19 mouse cellular contexts compared by ENCODE assay signal in the genomic region with DNA sequence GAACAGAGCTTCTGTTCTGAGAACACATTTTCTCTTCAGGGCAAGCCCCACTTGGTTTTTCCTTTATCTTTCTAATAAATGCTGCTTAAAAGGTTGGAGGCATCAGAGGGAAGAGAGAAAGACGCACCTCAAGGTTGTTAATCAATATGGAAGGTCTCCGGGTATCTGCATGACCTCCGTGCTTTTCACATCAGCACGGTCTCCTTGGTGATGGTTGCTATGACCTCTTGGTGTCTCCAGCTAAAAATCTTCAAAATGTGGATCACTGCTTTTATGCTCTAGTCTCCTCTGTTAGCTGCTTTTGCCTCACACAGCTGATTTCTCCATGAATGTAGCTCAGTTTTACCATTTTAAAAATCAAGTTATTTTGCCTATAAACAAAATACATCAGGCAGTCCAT. TPM values are rescaled to one million over a fixed set of nuclear protein-coding genes. Genes with fewer than 3 reads are reported as not detected.
DNase-seq lines count a peak whose midpoint lies in the region; ATAC-seq and TF ChIP-seq lines count a peak whose summit lies in the region.
"Had no signal": no experiment of that assay in that cellular context is flagged by ENCODE, and none has a peak within 500 bp of the region (broad histone marks: within the 10 kb centered on the region; RNA-seq: fewer than 3 reads in every experiment).

No protein-coding gene starts in this region.

- no peaks in the 10 kb centered on the region for H3K36me3 ChIP-seq in forebrain, postnatal 0 days (ENCODE audit: insufficient read depth)
- no peaks in the 10 kb centered on the region for H3K36me3 ChIP-seq in forebrain, embryonic 14.5 days (ENCODE audit: control insufficient read depth, insufficient read depth, low read length)
- no peaks in the 10 kb centered on the region for H3K36me3 ChIP-seq in hindbrain, embryonic 12.5 days
- H3K36me3 ChIP-seq in midbrain, embryonic 11.5 days (ENCODE audit: control insufficient read depth, insufficient read depth, low read length) = no peaks in the 10 kb centered on the region
- no peaks in the 10 kb centered on the region for H3K36me3 ChIP-seq in neural tube, embryonic 13.5 days
- H3K36me3 ChIP-seq: embryonic facial prominence, embryonic 10.5 days; heart, embryonic 15.5 days; limb, embryonic 15.5 days had no signal

- H3K27ac ChIP-seq in forebrain, postnatal 0 days (ENCODE audit: low read depth, low read length) = no peak overlapping the region
- no peak overlapping the region for H3K27ac ChIP-seq in forebrain, embryonic 14.5 days (ENCODE audit: low read depth, low read length)
- peak overlapping the region; percentile 23; the same call in 1 of the 2 replicates for H3K27ac ChIP-seq in hindbrain, embryonic 12.5 days
- H3K27ac ChIP-seq in midbrain, embryonic 11.5 days (ENCODE audit: low read depth, low read length) = peak overlapping the region; percentile 46
- H3K27ac ChIP-seq in neural tube, embryonic 13.5 days (replicated peaks) = peak overlapping the region; percentile 49; the same call in 1 of the 2 replicates
- H3K27ac ChIP-seq: embryonic facial prominence, embryonic 10.5 days; heart, adult 2 months; heart, embryonic 15.5 days; limb, embryonic 15.5 days had no signal

- no peak overlapping the region for H3K4me2 ChIP-seq in forebrain, postnatal 0 days (ENCODE audit: low read depth)
- H3K4me2 ChIP-seq in forebrain, embryonic 14.5 days (ENCODE audit: low read length) = no peak overlapping the region
- no peak overlapping the region for H3K4me2 ChIP-seq in hindbrain, embryonic 12.5 days (replicated peaks)
- H3K4me2 ChIP-seq in midbrain, embryonic 11.5 days = peak overlapping the region; percentile 9; the same call in 1 of the 2 replicates
- no peak overlapping the region for H3K4me2 ChIP-seq in neural tube, embryonic 13.5 days
- H3K4me2 ChIP-seq: heart, embryonic 15.5 days; limb, embryonic 15.5 days had no signal

- H3K9me3 ChIP-seq in forebrain, postnatal 0 days (ENCODE audit: low read length) = no peaks in the 10 kb centered on the region
- H3K9me3 ChIP-seq in forebrain, embryonic 14.5 days (replicated peaks; ENCODE audit: control insufficient read depth, low read length) = no peaks in the 10 kb centered on the region
- H3K9me3 ChIP-seq in hindbrain, embryonic 12.5 days (replicated peaks) = no peaks in the 10 kb centered on the region
- no peaks in the 10 kb centered on the region for H3K9me3 ChIP-seq in midbrain, embryonic 11.5 days (ENCODE audit: control insufficient read depth, low read length)
- no peaks in the 10 kb centered on the region for H3K9me3 ChIP-seq in neural tube, embryonic 13.5 days
- H3K9me3 ChIP-seq: embryonic facial prominence, embryonic 10.5 days; heart, embryonic 15.5 days; limb, embryonic 15.5 days had no signal

- 0 out of 2 replicates have a peak, but pooled peaks have one; percentile 32 for ATAC-seq in forebrain, postnatal 0 days
- no peak for ATAC-seq in forebrain, embryonic 14.5 days
- ATAC-seq in hindbrain, embryonic 12.5 days (ENCODE audit: low FRiP score) = 0 out of 2 replicates have a peak, but pooled peaks have one; percentile 33
- peak; percentile 68 for ATAC-seq in midbrain, embryonic 11.5 days (ENCODE audit: low FRiP score)
- ATAC-seq in neural tube, embryonic 13.5 days (ENCODE audit: low read depth) = peak; percentile 37

- no peak overlapping the region for H3K4me3 ChIP-seq in forebrain, postnatal 0 days (ENCODE audit: low read depth, low read length)
- no peak overlapping the region for H3K4me3 ChIP-seq in forebrain, embryonic 14.5 days (ENCODE audit: low read depth, low read length)
- no peak overlapping the region for H3K4me3 ChIP-seq in hindbrain, embryonic 12.5 days
- H3K4me3 ChIP-seq in midbrain, embryonic 11.5 days (ENCODE audit: low read depth, low read length) = no peak overlapping the region
- H3K4me3 ChIP-seq in neural tube, embryonic 13.5 days = no peak overlapping the region
- H3K4me3 ChIP-seq: embryonic facial prominence, embryonic 10.5 days; heart, adult 2 months; heart, embryonic 15.5 days; limb, embryonic 15.5 days had no signal

- 35% methylated on average over 4 of the region's 4 CpGs for WGBS in forebrain, postnatal 0 days
- 34% methylated on average over 4 of the region's 4 CpGs for WGBS in forebrain, embryonic 14.5 days
- 35% methylated on average over 4 of the region's 4 CpGs for WGBS in hindbrain, embryonic 12.5 days
- WGBS in midbrain, embryonic 11.5 days = 10% methylated on average over 4 of the region's 4 CpGs
- WGBS in neural tube, embryonic 13.5 days = 13% methylated on average over 4 of the region's 4 CpGs

- no peaks in the 10 kb centered on the region for H3K27me3 ChIP-seq in forebrain, postnatal 0 days (ENCODE audit: insufficient read depth, low read length)
- H3K27me3 ChIP-seq in forebrain, embryonic 14.5 days (replicated peaks; ENCODE audit: control insufficient read depth, insufficient read depth, low read length) = no peaks in the 10 kb centered on the region
- no peaks in the 10 kb centered on the region for H3K27me3 ChIP-seq in hindbrain, embryonic 12.5 days
- H3K27me3 ChIP-seq in midbrain, embryonic 11.5 days (ENCODE audit: control insufficient read depth, insufficient read depth, low read length) = no peaks in the 10 kb centered on the region
- no peaks in the 10 kb centered on the region for H3K27me3 ChIP-seq in neural tube, embryonic 13.5 days
- H3K27me3 ChIP-seq: heart, embryonic 15.5 days; limb, embryonic 15.5 days had no signal

- no peaks in the 10 kb centered on the region for H3K4me1 ChIP-seq in forebrain, postnatal 0 days (ENCODE audit: insufficient read depth)
- peaks cover 3% of the 10 kb centered on the region; the same call in 1 of the 2 replicates for H3K4me1 ChIP-seq in forebrain, embryonic 14.5 days (ENCODE audit: control insufficient read depth, insufficient read depth, low read length)
- H3K4me1 ChIP-seq in hindbrain, embryonic 12.5 days = peaks cover 30% of the 10 kb centered on the region
- H3K4me1 ChIP-seq in midbrain, embryonic 11.5 days (ENCODE audit: control insufficient read depth, insufficient read depth, low read length) = peaks cover 29% of the 10 kb centered on the region
- H3K4me1 ChIP-seq in neural tube, embryonic 13.5 days (replicated peaks) = peaks cover 46% of the 10 kb centered on the region

- DNase-seq in forebrain, postnatal 0 days = no peak
- no peak for DNase-seq in forebrain, embryonic 14.5 days (ENCODE audit: low spot score)
- peak; percentile 89 for DNase-seq in midbrain, embryonic 11.5 days (ENCODE audit: low spot score, missing footprints)
- DNase-seq in frontal cortex, postnatal 25 days (ENCODE audit: low spot score in 2 of 2) = no peak
- no peak for DNase-seq in urinary bladder, postnatal 4 days (ENCODE audit: low spot score in 2 of 2)
- no peak for DNase-seq in urinary bladder, adult 18-20 months (ENCODE audit: low spot score in 2 of 2)
- DNase-seq: adrenal gland, postnatal 14 days; cerebellum, postnatal 10 days; gastrocnemius, postnatal 10 days; heart, adult 2 months; kidney, adult 18-20 months; kidney, postnatal 25 days; layer of hippocampus, adult 9-11 months; thymus, adult 2 months had no signal

- H3K9ac ChIP-seq in forebrain, postnatal 0 days = no peak overlapping the region
- no peak overlapping the region for H3K9ac ChIP-seq in forebrain, embryonic 14.5 days (ENCODE audit: low read length)
- H3K9ac ChIP-seq in hindbrain, embryonic 12.5 days = no peak overlapping the region
- H3K9ac ChIP-seq in midbrain, embryonic 11.5 days (ENCODE audit: low read length) = no peak overlapping the region
- no peak overlapping the region for H3K9ac ChIP-seq in neural tube, embryonic 13.5 days
- H3K9ac ChIP-seq: heart, embryonic 15.5 days; limb, embryonic 15.5 days had no signal

- TF ChIP-seq CTCF in forebrain, postnatal 0 days (IDR thresholded peaks at IDR 0.05; ENCODE audit: low read depth) = no peak

RNA-seq across cellular contexts. Expression of a gene that starts 50.6 kb away (rescaled TPM):
- total RNA-seq in forebrain, postnatal 0 days (2014; rRNA removed) = 19.4 and 20.2 TPM in 2 replicates
- 13.5 and 27.8 TPM in 2 replicates for polyA plus RNA-seq in forebrain, postnatal 0 days (2015; fragmentation: Nextera tagmentation; extraction: Ambion mirVana)
- 15.3 and 23.8 TPM in 2 replicates for polyA plus RNA-seq in forebrain, embryonic 14.5 days (2014; fragmentation: Nextera tagmentation; extraction: Ambion mirVana)
- 35.5 and 36.7 TPM in 2 replicates for polyA plus RNA-seq in hindbrain, embryonic 12.5 days (2016; fragmentation: Nextera tagmentation; extraction: Ambion mirVana)
- polyA plus RNA-seq in midbrain, embryonic 11.5 days (2014; fragmentation: Nextera tagmentation; extraction: Ambion mirVana) = 11.2 and 11.6 TPM in 2 replicates
- 38.8 and 39.9 TPM in 2 replicates for polyA plus RNA-seq in neural tube, embryonic 13.5 days (2015; fragmentation: Nextera tagmentation; extraction: Ambion mirVana)

Comparison
In these comparisons a context has a peak if more than half of its experiments do, and no peak if none do; other contexts are left out.
1. H3K27ac ChIP-seq: peak in hindbrain, embryonic 12.5 days (single experiment), midbrain, embryonic 11.5 days (single experiment) and neural tube, embryonic 13.5 days (single experiment); none in forebrain, postnatal 0 days (single experiment) and forebrain, embryonic 14.5 days (single experiment).